Mouse (Mus musculus) Patski (cell line): ENCODE results near the gene Traf1. TPM values are rescaled to one million over a fixed set of nuclear protein-coding genes. Genes with fewer than 3 reads are reported as not detected.

Source experiments
- ATAC-seq: fragments of 100-300 bp; one replicate; pipeline ENCODE4 v1.8.0; 2021
- CTCF ChIA-PET: fragments of 350-600 bp; sonication (Branson Sonifier 250); formaldehyde crosslinking; loops from one replicate; lab custom pipeline; 2022; ENCODE audit warnings: inconsistent platforms; lab: Charles Lee
- POLR2A ChIA-PET: fragments of 350-600 bp; sonication (Branson Sonifier 250); formaldehyde crosslinking; loops from one replicate; lab custom pipeline; 2022; ENCODE audit warnings: antibody characterized with exemption, inconsistent platforms; lab: Charles Lee
- DNase-seq: peaks from one replicate; pipeline ENCODE4 v3.0.0-alpha.2; 2011; ENCODE audit warnings: low read depth, low spot score
- H3K27me3 ChIP-seq: fragments of 371-371 bp; one replicate; pipeline ENCODE4 v1.5.1; 2021
- CTCF ChIP-seq: fragments of 100-300 bp; IDR thresholded peaks from one replicate; pipeline ENCODE4 v1.5.1; 2021
- in situ Hi-C: fragments of 300-500 bp; cut with MboI; formaldehyde crosslinking; loops from 3 replicates; pipeline ENCODE4 v1.11.1; 2018; ENCODE audit warnings: low pct_unique_long_range_greater_than_20kb, mixed read lengths
- polyA plus RNA-seq: library from polyadenylated mRNA; unstranded; gene quantifications from one replicate; pipeline ENCODE4 v1.2.3, GENCODE M21; 2021

The Traf1 gene
- polyA plus RNA-seq = 0.19 TPM

DNA sequence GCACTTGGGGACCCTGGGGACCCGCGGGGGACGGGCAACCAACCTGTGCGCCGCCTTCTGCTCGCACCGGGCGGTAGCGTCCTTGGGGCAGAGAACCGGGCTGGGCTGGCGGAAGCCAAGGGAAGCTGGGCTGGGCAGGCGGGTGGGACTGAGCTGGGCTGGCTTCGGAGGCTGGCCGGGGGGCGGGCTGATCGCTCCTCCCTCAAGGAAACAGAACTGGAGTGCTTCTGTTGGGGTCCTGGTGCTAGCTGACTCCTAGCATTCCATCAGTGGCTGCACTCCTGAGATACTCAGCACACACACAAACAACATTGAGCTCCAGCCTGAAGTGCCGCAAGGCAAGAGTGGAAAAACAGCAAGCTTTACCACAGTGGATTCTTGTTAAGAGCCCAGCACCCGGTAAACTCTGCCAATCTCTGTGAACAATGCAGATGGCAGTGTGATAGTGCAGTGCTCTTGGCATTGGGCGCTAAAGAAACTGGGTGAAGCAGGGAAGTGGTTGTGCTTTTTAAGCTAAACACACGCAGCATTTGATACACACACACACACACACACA, at the start of gene Traf1:
Gene Traf1 (minus strand): TSS at position 292 of the 556 bp plus-strand sequence.
- no peak for ATAC-seq
- CTCF ChIA-PET = no interaction called here
- POLR2A ChIA-PET = no interaction called here
- in situ Hi-C loops = loop anchor here (5.0 kb wide), 1 partner anchor 294 kb away; no protein-coding TSS in a partner anchor
- H3K27me3 ChIP-seq = no peaks in the 10 kb centered on the region
- no peak for DNase-seq
- no peak for TF ChIP-seq CTCF

DNA sequence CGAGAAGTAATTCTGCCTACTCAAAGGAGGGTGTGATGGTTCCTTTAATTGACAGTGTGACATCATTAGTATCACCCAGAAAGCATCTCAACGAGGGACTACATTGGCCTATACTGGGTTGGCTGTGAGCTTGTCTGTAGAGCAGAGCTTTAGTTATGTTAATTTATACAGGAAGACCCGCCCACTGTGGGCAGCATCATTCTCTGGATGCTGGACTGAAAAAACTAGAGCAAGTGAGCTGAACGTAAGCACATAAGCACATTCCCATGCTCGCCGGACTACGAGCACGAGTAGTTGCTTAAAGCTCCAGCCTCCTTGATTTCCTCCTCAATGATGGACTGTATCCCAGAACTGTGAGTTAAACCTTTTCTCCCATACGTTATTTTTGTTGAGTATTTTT, 37.4 kb upstream of the Traf1 start:
- ATAC-seq = no peak
- no peak for DNase-seq
- H3K27me3 ChIP-seq = peaks cover 45% of the 10 kb centered on the region
- ChIA-PET POLR2A (no interaction called here), CTCF (no interaction called here)
- no peak for TF ChIP-seq CTCF
- in situ Hi-C loops = no loop called here

DNA sequence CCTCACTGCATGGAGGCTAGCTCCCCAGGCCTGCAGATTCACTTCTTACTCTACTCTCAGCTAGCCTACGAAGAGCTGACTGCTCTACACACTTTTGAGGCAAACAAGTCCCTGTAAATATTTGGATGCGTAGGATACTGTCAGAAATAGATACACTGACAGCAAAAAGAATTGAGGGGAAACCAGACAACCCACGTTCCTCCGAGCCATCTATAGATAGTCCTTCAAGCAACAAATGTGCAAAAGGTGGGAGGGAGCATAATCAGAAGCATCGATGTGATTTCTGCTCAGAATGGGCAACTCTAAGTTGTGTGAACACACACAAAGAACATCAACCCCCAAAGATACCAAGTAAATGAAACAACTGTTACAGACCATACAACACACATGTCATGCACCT, 34.9 kb upstream of the Traf1 start:
- in situ Hi-C loops = no loop called here
- no peak for TF ChIP-seq CTCF
- ATAC-seq = no peak
- peaks cover 53% of the 10 kb centered on the region for H3K27me3 ChIP-seq
- ChIA-PET CTCF (interaction anchor here (1.2 to 2.3 kb wide), 2 partner anchors 11 to 12 kb away, joined by 3 to 6 read pairs; no protein-coding TSS in a partner anchor), POLR2A (no interaction called here)
- no peak for DNase-seq

DNA sequence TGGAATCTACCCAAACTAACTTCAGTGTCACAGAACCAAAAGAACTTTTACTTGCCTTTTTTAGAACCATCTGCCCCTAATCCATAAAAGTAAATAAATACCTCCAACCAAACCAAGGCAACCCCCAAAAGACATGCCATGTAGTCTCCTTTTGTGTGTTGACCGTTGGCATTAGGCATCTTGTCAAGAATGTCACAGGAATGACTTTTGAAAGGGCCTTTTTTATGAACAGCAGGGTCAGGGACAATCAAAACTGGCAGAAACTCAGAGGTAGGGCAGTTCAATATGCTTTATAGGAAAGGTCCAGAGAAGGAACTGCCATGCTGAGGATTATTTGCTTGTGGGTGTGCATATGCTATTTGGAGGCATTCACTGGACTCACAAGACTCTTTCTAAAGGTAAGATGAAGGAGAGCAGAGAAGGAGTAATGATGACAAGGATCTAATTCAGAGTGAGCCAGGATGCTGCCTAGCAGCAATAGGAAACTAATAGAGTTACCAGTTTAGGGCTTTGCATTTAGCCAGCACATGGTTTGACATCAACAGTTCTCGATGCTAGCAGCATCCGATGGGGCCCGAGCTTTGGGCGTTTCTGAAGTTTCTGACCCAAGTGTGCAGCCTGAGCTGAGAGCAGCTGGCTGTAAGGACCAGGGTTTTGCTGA, 32.3 kb upstream of the Traf1 start:
- TF ChIP-seq CTCF = no peak
- H3K27me3 ChIP-seq = peaks cover 39% of the 10 kb centered on the region
- ATAC-seq (no peak), DNase-seq (no peak)
- ChIA-PET POLR2A (no interaction called here), CTCF (interaction anchor here (2.3 kb wide), 1 partner anchor 9 kb away, joined by 6 read pairs; no protein-coding TSS in a partner anchor)
- in situ Hi-C loops = no loop called here

DNA sequence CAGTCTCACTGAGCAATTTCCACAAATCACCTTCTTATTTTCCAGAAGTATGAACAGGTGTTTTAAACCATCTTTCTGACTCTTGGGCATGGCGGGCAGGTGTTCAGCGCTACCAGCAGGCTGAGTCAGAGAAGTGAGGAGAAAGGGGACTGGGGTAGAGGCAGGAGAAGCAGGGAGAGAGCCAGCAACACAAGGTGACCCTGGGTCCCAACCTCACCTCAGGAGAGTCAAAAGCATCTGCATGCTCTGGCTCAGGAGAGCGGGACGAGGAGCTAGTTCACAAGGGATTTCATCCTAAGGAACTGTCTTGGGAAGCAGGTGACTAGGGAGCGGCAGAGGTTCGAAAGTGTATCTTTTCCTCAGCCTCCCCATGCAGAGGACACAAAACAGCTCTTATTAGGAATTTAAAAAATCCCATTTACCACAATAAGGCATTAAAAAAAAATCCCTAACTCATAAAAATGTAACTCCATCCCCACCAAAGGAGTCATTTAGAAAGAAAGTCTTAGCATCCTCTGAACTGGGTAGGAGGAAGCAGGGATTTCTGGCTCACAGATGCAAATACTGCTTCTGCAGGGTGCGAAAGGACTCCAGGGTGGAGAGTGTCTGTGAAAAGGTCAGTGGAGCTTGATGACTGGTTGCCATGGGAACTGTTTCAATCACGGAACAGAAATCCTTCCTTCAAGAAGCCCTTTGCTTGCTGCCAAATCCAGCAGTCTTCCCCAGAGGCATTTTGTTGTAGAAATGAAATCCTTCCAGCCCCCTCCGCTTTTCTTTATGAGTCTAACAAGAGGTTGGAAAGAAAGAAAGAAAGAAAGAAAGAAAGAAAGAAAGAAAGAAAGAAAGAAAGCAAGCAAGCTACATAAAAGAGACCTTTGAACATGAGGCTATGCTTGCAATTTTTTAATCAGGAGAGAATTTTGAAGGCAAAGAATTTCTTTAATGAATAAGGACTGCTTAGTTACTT, 31.4 kb upstream of the Traf1 start:
- in situ Hi-C loops = no loop called here
- CTCF ChIA-PET = no interaction called here
- POLR2A ChIA-PET = no interaction called here
- H3K27me3 ChIP-seq = peaks cover 39% of the 10 kb centered on the region
- no peak for DNase-seq
- ATAC-seq = no peak
- no peak for TF ChIP-seq CTCF

DNA sequence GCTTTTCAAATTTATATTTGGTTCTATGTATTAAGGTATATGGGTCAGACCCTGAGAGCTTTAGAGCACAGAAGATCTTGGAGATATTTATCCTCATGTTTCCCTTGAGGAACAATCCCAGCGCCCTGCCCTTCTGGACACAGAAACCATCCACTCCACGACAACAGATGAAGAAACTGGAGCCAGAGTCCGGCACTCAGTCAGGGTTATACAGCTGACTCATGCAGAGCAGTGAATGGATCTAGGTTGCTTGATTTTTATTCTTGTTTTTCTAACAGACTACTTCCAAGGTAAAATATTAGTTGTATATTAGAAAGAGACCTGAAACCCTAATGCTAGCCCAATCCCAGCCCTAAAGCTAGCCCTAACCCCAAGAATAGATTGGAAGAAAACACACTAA, 30.4 kb upstream of the Traf1 start:
- CTCF ChIA-PET = no interaction called here
- in situ Hi-C loops = no loop called here
- ATAC-seq (no peak), DNase-seq (no peak)
- peaks cover 40% of the 10 kb centered on the region for H3K27me3 ChIP-seq
- POLR2A ChIA-PET = no interaction called here
- no peak for TF ChIP-seq CTCF

DNA sequence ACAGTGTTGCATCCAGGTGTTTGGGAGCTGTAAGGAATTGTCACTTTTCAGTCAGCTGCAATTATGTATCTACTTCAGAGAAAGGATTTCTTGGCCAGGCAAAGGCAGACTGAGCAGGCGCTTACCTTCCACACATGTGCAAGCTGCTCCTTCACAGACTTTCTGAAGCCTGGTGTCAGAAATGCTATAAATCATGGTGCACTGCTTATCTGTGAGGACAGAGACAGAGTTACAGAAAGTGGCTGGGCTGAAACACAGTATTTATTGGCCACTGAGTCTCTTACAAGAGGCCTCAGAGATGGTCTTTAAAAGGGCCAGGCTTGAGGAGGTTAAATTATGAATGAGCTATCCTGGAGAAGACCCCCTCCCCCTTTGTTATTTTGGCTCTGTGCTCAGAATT, 28.2 kb upstream of the Traf1 start:
- ATAC-seq = no peak
- TF ChIP-seq CTCF = no peak
- peaks cover 43% of the 10 kb centered on the region for H3K27me3 ChIP-seq
- ChIA-PET POLR2A (no interaction called here), CTCF (no interaction called here)
- in situ Hi-C loops = no loop called here
- DNase-seq = no peak

DNA sequence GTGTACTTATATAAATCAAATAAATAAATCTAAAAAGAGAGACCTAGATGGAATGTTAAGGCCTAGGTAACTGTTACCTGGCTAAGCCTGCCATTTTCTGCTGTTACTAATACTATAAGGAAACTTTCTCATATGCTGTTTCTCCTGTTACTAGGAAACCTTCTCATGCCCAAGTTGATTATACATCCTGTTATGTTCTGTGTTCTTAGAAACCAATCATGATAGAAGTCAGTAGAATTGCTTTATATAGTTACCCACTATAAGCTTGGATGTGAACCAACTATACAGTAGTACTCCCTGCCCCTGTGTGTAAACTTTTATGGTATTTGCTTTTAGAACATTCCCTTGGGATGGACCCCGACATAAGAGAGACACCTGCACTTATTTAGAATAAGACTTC, 26.0 kb upstream of the Traf1 start:
- in situ Hi-C loops = no loop called here
- no peak for ATAC-seq
- no peak for TF ChIP-seq CTCF
- DNase-seq = no peak
- peaks cover 33% of the 10 kb centered on the region for H3K27me3 ChIP-seq
- ChIA-PET POLR2A (no interaction called here), CTCF (no interaction called here)

DNA sequence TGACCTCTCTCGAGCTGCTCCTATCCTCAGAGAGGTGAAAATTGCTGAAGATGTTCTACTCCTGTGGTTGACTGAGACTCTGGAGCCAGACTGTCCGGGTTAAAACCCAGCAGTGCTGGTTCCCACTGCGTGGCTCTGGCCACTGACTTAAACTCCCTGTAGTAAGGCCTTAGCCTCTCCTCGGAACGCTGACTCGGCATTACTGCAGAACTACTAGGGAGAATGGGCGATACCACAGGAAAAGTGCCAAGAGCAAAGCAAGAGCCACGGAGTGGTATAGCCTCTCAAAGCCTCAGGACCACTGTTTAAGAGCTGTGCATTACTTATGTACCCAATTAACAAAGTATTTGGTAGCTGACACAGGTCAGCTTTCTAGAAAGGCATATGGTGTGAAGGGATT, 23.3 kb upstream of the Traf1 start:
- H3K27me3 ChIP-seq = peaks cover 32% of the 10 kb centered on the region
- DNase-seq (no peak), ATAC-seq (no peak)
- in situ Hi-C loops = no loop called here
- ChIA-PET CTCF (interaction anchor here (1.5 kb wide), 1 partner anchor 10 kb away, joined by 6 read pairs; no protein-coding TSS in a partner anchor), POLR2A (no interaction called here)
- TF ChIP-seq CTCF = no peak

DNA sequence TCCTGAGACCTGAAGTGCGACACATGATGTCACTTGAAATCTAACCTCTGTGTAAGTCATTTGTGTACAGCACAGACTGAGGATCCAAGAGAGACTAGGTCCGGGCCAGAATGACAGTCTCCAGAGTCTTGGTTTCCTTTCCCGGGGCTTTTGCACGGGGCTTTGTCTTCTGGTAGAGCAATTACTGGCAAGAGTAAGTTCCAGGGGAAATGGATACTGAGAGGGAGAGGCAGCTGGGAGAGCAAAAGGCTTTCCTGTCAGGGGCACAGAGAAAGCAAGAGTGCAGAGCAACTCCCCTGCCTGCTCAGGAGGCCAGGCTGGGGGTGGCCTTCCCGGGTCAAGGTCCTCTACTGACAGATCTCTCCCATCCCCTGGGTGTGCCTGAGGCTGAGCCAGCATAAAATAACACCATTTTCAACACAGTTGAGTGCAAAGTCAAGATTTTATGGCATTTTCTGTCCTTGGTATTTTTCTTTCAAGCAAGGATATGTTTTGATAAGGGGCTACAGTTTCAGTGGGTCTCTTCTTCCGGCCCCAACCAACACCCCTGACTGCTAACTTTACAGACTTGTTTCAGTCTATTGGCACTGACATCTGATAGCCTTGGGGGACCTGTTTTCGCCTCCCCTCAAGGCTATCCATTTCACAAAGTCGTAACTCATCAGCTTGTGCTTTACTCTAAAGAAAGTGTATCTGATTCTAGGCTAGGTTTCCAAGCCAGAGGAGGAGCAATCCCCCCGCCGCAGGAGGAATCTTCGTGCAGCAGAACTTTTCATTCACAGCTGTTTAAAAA, 21.5 kb upstream of the Traf1 start:
- ATAC-seq (no peak), DNase-seq (no peak)
- CTCF ChIA-PET = no interaction called here
- in situ Hi-C loops = no loop called here
- peaks cover 25% of the 10 kb centered on the region for H3K27me3 ChIP-seq
- no peak for TF ChIP-seq CTCF
- POLR2A ChIA-PET = no interaction called here
